Mouse (Mus musculus) stomach, postnatal 0 days (tissue): Measurements from ENCODE around the gene Fibcd1.

ENCODE experiments used
- CTCF ChIP-seq: IDR thresholded peaks from 2 replicates; pipeline ENCODE4 v1.5.1; 2016; ENCODE audit warnings: antibody characterized with exemption, low read depth, mild to moderate bottlenecking, moderate library complexity
- EP300 ChIP-seq: optimal IDR thresholded peaks from 2 replicates; pipeline ENCODE3; 2016; ENCODE audit warnings: antibody characterized with exemption

- TF ChIP-seq EP300 (no peak), CTCF (no peak)
These were observed 6.9 kb downstream of the Fibcd1 start for GRCm38 (mm10) chr2:31838868-31839267.
